Mouse (Mus musculus): Measurements from ENCODE around the gene Olfr1378. TPM values are rescaled to one million over a fixed set of nuclear protein-coding genes. Genes with fewer than 3 reads are reported as not detected.
A peak's percentile ranks its signal among the peaks of the same experiment; 100 is the strongest.

Olfr1378 gene
- polyA plus RNA-seq (2011; ENCODE audit: insufficient read length, low read depth, missing spikeins) = not detected in 2 replicates

DNA sequence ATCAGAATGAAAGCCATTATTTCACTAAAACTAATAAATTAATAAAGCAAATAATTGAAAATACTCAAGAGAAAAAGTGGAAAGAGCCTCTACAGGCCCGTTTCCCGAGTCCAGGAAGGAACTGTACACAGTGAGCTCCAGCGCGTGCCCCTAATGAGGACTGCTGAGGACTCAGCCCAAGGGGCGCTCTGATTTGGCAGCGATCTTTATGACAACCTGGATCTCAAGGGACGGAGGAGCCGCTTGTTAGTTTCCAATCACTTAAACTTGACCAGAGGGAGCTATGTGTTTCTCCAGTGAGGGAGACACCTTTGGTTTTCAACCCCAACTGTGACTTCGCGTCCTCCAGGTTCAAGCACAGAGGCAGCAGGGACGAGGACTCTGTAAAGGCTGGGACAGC lies at the start of gene Olfr1378:
Gene Olfr1378 (plus strand): TSS at position 301 of the 400 bp plus-strand sequence.
- H3K27ac ChIP-seq (ENCODE audit: insufficient read depth, low read length) = no peak within 1 kb of the TSS
- H3K4me3 ChIP-seq (ENCODE audit: insufficient read depth, low read length) = no peak within 1 kb of the TSS
- H3K4me1 ChIP-seq (ENCODE audit: control insufficient read depth, insufficient read depth, low read length) = no peaks in the 10 kb centered on the region
- no peak for TF ChIP-seq POLR2A (IDR thresholded peaks at IDR 0.05; ENCODE audit: low read depth, low read length)
- no peak for TF ChIP-seq CTCF (IDR thresholded peaks at IDR 0.05; ENCODE audit: borderline replicate concordance, insufficient read depth, low read length)

DNA sequence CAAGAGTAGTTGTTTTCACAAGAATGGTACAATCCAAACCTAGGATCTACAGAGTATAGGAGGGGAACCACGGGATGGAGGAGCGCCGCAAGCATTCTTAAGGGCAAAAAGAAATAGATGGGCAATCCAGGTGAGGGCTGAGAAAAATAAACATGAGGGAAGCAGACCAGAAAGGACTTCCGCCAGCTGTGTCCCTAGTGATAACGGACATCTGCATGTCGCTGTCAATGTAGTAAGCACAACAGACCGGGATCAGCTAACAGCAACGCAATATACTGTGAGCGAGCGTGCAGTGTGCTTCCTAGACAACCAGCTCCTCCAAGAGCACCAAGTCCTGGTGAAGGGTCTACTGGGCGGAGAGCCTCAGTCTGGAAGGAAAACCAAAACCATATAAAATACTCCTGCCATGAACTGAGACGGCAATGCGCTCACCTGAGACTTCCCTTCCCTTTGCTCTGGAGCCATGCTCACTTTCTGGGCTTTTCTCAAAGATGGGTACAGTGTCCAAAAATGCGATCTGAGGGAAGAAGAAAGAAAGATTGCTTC lies 35.8 kb upstream of the Olfr1378 start:
- Histone ChIP-seq H3K4me3 (ENCODE audit: insufficient read depth, low read length) (peak overlapping the region; percentile 59), H3K27ac (ENCODE audit: insufficient read depth, low read length) (no peak overlapping the region), H3K4me1 (ENCODE audit: control insufficient read depth, insufficient read depth, low read length) (no peaks in the 10 kb centered on the region)
- no peak for TF ChIP-seq CTCF (IDR thresholded peaks at IDR 0.05; ENCODE audit: borderline replicate concordance, insufficient read depth, low read length)
- TF ChIP-seq POLR2A (IDR thresholded peaks at IDR 0.05; ENCODE audit: low read depth, low read length) = no peak

DNA sequence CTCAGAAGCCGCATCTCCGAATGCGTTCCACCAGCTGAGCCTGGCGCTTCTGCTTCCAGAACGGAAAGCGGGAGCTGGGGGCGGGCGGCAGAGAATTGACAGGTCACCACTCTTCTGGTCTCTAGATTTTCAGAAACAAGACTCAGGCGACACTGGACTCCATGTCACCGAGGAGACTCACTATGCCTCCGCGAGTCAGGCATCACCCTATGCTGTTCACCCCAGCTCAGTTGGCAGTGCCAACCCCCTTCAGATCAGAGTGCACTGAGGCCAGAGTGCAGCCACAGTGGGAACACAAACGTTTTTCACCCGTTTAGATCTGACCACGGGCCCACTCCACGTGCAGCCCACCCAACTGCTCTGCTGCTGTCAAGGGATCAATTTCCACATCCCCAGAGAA lies 35.3 kb upstream of the Olfr1378 start:
- H3K4me1 ChIP-seq (ENCODE audit: control insufficient read depth, insufficient read depth, low read length) = no peaks in the 10 kb centered on the region
- peak overlapping the region; percentile 59 for H3K4me3 ChIP-seq (ENCODE audit: insufficient read depth, low read length)
- H3K27ac ChIP-seq (ENCODE audit: insufficient read depth, low read length) = no peak overlapping the region
- TF ChIP-seq POLR2A (IDR thresholded peaks at IDR 0.05; ENCODE audit: low read depth, low read length) (no peak), CTCF (IDR thresholded peaks at IDR 0.05; ENCODE audit: borderline replicate concordance, insufficient read depth, low read length) (no peak)

DNA sequence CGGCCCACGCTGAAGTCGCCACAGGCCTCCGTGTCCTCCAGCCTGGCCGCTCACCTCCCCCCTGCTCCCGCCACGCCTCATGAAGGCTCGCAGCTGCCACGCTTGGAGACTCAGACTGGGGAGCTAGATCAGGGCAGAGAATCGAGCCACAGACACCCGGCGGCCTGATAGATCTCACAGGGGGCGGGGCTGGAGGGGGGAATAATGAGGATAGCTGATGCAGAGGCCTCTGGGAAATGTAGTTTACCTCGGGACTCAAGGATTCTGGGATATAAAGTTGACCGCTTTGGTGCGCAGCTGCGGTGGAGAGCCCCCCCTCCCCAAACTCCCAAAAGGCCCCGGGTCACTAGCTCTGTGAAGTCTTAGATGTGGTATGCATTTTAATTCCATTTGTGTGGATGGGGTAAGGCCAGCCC lies 34.9 kb upstream of the Olfr1378 start, which contains the start of gene Zfp354b:
Gene Zfp354b (minus strand): TSS at position 183 of the 416 bp plus-strand sequence.
- H3K4me1 ChIP-seq (ENCODE audit: control insufficient read depth, insufficient read depth, low read length) = no peaks in the 10 kb centered on the region
- no peak within 1 kb of the TSS for H3K27ac ChIP-seq (ENCODE audit: insufficient read depth, low read length)
- TF ChIP-seq CTCF (IDR thresholded peaks at IDR 0.05; ENCODE audit: borderline replicate concordance, insufficient read depth, low read length) (no peak), POLR2A (IDR thresholded peaks at IDR 0.05; ENCODE audit: low read depth, low read length) (peak; percentile 64)
- H3K4me3 ChIP-seq (ENCODE audit: insufficient read depth, low read length) = peak within 1 kb of the TSS; percentile 59

DNA sequence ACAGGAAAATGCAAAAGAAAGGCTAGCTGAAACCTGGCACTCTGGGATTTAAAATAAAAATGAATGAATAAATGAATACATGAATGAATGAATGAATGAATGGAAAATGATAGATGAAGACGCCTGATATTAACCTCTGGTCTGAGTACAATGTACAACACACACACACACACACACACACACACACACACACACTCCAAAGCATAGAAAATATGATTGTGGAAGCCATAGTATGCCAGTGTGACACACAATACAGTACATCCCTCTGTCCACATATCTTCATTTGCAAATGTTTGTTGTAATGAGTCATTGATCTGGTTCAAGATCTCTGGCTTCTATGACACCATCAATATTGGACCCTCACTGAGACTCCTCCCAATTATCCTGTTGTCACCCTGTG lies 34.3 kb upstream of the Olfr1378 start:
- TF ChIP-seq POLR2A (IDR thresholded peaks at IDR 0.05; ENCODE audit: low read depth, low read length) (no peak), CTCF (IDR thresholded peaks at IDR 0.05; ENCODE audit: borderline replicate concordance, insufficient read depth, low read length) (no peak)
- Histone ChIP-seq H3K4me1 (ENCODE audit: control insufficient read depth, insufficient read depth, low read length) (no peaks in the 10 kb centered on the region), H3K4me3 (ENCODE audit: insufficient read depth, low read length) (no peak overlapping the region), H3K27ac (ENCODE audit: insufficient read depth, low read length) (no peak overlapping the region)

DNA sequence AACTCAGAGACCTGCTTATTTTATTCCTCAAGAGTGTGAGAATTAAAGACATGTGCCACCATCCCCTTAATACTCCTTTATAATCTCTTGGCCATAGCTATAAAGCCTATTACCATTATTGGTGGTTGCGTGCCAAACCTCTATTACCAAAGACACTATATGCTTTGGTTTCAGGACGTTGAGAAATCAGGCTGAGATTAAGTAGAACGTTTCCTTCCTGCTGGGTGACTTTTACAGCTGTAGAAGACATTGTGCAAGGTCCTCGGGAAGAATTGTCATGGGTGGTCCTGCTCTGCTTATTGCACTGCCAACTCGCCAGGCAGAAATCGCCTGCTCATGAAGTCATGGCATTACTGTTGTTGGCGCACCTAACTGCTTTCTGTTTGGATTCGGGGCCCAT lies 27.9 kb upstream of the Olfr1378 start:
- H3K4me1 ChIP-seq (ENCODE audit: control insufficient read depth, insufficient read depth, low read length) = no peaks in the 10 kb centered on the region
- TF ChIP-seq CTCF (IDR thresholded peaks at IDR 0.05; ENCODE audit: borderline replicate concordance, insufficient read depth, low read length) = no peak
- no peak for TF ChIP-seq POLR2A (IDR thresholded peaks at IDR 0.05; ENCODE audit: low read depth, low read length)
- H3K27ac ChIP-seq (ENCODE audit: insufficient read depth, low read length) = no peak overlapping the region
- H3K4me3 ChIP-seq (ENCODE audit: insufficient read depth, low read length) = no peak overlapping the region

DNA sequence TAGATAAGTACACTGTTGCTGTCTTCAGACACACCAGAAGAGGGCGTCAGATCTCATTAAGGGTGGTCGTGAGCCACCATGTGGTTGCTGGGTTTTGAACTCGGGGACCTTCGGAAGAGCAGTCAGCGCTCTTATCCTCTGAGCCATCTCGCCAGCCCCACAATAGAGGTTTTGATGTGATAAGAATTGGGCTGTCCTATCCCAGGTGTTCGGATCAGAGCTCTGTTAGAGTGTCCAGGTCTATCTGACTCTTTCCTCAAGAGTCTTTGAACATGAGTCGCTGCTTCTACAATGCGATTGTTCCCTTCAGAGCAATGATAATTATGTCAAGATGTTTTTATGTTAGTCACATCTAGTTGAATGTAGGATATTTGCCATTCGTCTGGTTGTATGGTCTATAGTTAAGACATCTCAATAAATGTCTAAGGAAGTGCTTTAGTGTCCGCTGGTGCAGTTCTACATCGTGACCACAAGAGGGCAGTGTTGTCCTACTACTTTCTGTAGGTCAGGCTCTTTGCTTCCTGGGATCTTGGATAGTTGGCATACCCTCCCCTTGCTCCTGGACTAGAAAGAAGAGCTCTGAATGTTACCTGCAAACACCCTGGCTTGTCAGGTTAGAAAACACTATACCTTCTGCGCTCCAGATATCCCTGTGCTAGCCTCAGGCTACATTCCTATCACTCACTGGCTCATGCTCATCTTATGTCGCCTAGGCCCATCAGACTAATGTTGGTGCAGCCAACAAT lies 26.5 kb upstream of the Olfr1378 start:
- Histone ChIP-seq H3K27ac (ENCODE audit: insufficient read depth, low read length) (no peak overlapping the region), H3K4me3 (ENCODE audit: insufficient read depth, low read length) (no peak overlapping the region), H3K4me1 (ENCODE audit: control insufficient read depth, insufficient read depth, low read length) (no peaks in the 10 kb centered on the region)
- TF ChIP-seq CTCF (IDR thresholded peaks at IDR 0.05; ENCODE audit: borderline replicate concordance, insufficient read depth, low read length) (peak; percentile 48; the same call in 1 of the 2 replicates), POLR2A (IDR thresholded peaks at IDR 0.05; ENCODE audit: low read depth, low read length) (no peak)

DNA sequence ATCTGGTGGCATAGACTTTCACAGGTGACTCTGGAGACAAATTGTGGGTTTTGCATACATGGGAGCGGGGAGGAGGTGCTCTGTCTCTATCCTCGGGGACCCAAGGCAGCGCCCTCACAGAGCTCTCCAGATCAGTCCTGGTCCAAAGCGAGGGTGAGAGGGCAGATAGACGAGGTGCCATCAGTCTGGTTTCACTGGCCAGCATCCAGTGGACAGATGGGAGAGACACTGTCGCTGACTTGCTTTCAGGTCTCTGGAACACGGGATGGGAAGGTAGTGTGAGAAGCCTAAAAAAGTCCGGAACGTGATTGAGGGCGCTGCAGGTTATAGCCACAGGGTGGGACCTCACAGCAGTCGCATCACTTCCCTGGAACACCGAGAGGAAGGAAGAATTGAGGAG lies 23.9 kb upstream of the Olfr1378 start:
- Histone ChIP-seq H3K4me3 (ENCODE audit: insufficient read depth, low read length) (no peak overlapping the region), H3K27ac (ENCODE audit: insufficient read depth, low read length) (no peak overlapping the region), H3K4me1 (ENCODE audit: control insufficient read depth, insufficient read depth, low read length) (no peaks in the 10 kb centered on the region)
- no peak for TF ChIP-seq CTCF (IDR thresholded peaks at IDR 0.05; ENCODE audit: borderline replicate concordance, insufficient read depth, low read length)
- no peak for TF ChIP-seq POLR2A (IDR thresholded peaks at IDR 0.05; ENCODE audit: low read depth, low read length)

DNA sequence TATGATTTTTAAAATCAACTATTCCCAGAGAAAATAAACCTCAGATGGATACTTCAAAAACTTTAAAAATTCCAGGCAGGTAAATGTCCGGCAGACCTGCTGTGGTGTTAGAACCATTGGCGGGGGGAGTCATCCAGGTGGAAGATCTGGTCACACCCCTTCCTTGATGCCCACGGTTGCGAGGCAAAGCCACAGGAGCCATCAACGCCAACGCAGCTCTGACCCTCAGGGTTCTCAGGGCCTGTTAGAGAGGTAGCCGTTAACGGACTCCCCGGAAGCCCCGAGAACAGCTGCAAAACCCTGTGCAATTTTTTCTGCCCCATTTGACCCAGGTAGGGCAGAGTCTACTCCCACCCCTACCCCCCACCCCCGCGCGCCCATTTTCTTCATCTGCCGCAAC lies 22.8 kb upstream of the Olfr1378 start, which contains the start of gene 4933414I15Rik:
Gene 4933414I15Rik (minus strand): TSS at position 260 of the 400 bp plus-strand sequence.
- TF ChIP-seq CTCF (IDR thresholded peaks at IDR 0.05; ENCODE audit: borderline replicate concordance, insufficient read depth, low read length) (no peak), POLR2A (IDR thresholded peaks at IDR 0.05; ENCODE audit: low read depth, low read length) (no peak)
- H3K27ac ChIP-seq (ENCODE audit: insufficient read depth, low read length) = no peak within 1 kb of the TSS
- H3K4me3 ChIP-seq (ENCODE audit: insufficient read depth, low read length) = no peak within 1 kb of the TSS
- no peaks in the 10 kb centered on the region for H3K4me1 ChIP-seq (ENCODE audit: control insufficient read depth, insufficient read depth, low read length)

DNA sequence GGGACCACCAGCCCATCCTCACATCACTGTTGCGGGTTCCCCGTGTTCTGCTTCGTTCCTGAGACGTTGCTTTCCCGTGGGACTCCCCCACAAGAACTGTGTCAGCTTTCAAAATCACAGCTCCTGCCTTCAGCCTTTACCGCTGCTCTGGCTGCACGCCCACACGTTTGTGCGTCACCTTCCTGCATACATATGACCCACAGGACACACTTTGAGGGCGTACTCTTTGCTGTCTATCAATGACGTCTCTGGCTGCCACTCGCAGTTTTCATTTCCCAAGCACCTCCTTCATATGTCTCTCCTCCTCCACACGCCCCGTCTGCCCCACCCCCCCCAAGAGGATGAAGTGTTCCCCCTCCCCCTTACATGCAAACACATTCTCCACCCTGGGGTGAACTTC lies 14.0 kb upstream of the Olfr1378 start:
- no peaks in the 10 kb centered on the region for H3K4me1 ChIP-seq (ENCODE audit: control insufficient read depth, insufficient read depth, low read length)
- no peak overlapping the region for H3K4me3 ChIP-seq (ENCODE audit: insufficient read depth, low read length)
- H3K27ac ChIP-seq (ENCODE audit: insufficient read depth, low read length) = no peak overlapping the region
- no peak for TF ChIP-seq POLR2A (IDR thresholded peaks at IDR 0.05; ENCODE audit: low read depth, low read length)
- no peak for TF ChIP-seq CTCF (IDR thresholded peaks at IDR 0.05; ENCODE audit: borderline replicate concordance, insufficient read depth, low read length)

Data from embryonic fibroblast, embryonic 13.5 days (primary cell).